ENCODE assay signal across 30 mouse cellular contexts in the genomic region with DNA sequence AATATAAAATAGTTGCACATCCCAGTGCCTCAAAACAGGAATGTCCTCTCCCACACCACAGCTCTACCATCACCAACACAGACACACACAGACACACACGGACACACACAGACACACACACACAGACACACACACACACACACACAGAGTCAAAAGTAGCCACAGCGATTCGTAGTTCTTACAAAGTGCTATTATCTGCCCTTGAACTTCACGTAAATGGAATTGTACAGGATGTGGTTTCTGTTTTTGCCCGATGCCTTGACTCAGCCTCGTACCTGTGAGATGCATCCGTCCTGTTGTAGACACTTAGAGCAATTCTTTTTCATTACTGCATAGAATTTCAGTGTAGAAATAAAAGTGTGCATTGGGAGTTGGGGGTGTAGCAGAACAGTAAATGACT. TPM values are rescaled to one million over a fixed set of nuclear protein-coding genes. Genes with fewer than 3 reads are reported as not detected.
DNase-seq lines count a peak whose midpoint lies in the region; ATAC-seq lines count a peak whose summit lies in the region.
"Had no signal": no experiment of that assay in that cellular context is flagged by ENCODE, and none has a peak within 500 bp of the region (broad histone marks: within the 10 kb centered on the region; RNA-seq: fewer than 3 reads in every experiment).

No protein-coding gene starts in this region.

- H3K4me3 ChIP-seq in intestine, embryonic 15.5 days (replicated peaks): no peak overlapping the region
- H3K4me3 ChIP-seq: erythroblast, embryonic 14.5 days; forebrain, embryonic 13.5 days; heart, embryonic 12.5 days; hindbrain, embryonic 13.5 days; kidney, embryonic 15.5 days; layer of hippocampus, adult 2 months; liver, embryonic 12.5 days; megakaryocyte, embryonic 14.5 days; stomach, embryonic 15.5 days had no signal

- DNase-seq in CD4-positive helper T cell, adult 2 months (ENCODE audit: low read depth, low spot score): peak; percentile 76
- peak; percentile 29 to 53 for DNase-seq in CD8-positive naive resting alpha-beta T cell, adult 2 months (ENCODE audit: low read depth in 2 of 2, low spot score in 2 of 2)
- DNase-seq in naive thymus-derived CD4-positive, alpha-beta T cell, adult 2 months (ENCODE audit: low read depth): peak; percentile 83
- DNase-seq in thymus, postnatal 25 days: peak; percentile 31
- no peak for DNase-seq in heart, adult 11 months
- no peak for DNase-seq in adrenal gland, postnatal 25 days
- DNase-seq: adrenal gland, postnatal 14 days; cerebellum, adult 11-12 months; cerebellum, adult 9-11 months; gastrocnemius, postnatal 25 days; heart, adult 18-20 months; heart, postnatal 4 days; kidney, adult 18-20 months; kidney, postnatal 36 days; liver, postnatal 0 days; lung, postnatal 36 days; midbrain, embryonic 14.5 days; right cerebral cortex, postnatal 25 days had no signal

- ATAC-seq in intestine, embryonic 15.5 days: no peak
- ATAC-seq: forebrain, embryonic 13.5 days; liver, embryonic 12.5 days; liver, postnatal 0 days had no signal

- 90% methylated on average over 7 of the region's 7 CpGs for WGBS in intestine, embryonic 15.5 days

- no peak overlapping the region for H3K4me2 ChIP-seq in intestine, embryonic 15.5 days (replicated peaks)
- H3K4me2 ChIP-seq: forebrain, embryonic 13.5 days; heart, embryonic 12.5 days; hindbrain, embryonic 13.5 days; kidney, embryonic 15.5 days; liver, embryonic 12.5 days; stomach, embryonic 15.5 days had no signal

- no peak overlapping the region for H3K27ac ChIP-seq in intestine, embryonic 15.5 days
- H3K27ac ChIP-seq: forebrain, embryonic 13.5 days; hindbrain, embryonic 13.5 days; kidney, embryonic 15.5 days; layer of hippocampus, adult 2 months; liver, embryonic 12.5 days; stomach, embryonic 15.5 days had no signal

- H3K36me3 ChIP-seq in intestine, embryonic 15.5 days: no peaks in the 10 kb centered on the region
- H3K36me3 ChIP-seq: G1E; heart, embryonic 12.5 days; hindbrain, embryonic 13.5 days; kidney, embryonic 15.5 days; liver, embryonic 12.5 days; stomach, embryonic 15.5 days had no signal

- no peaks in the 10 kb centered on the region for H3K27me3 ChIP-seq in intestine, embryonic 15.5 days (replicated peaks)
- H3K27me3 ChIP-seq: forebrain, embryonic 13.5 days; heart, embryonic 12.5 days; stomach, embryonic 15.5 days had no signal

- no peak overlapping the region for H3K9ac ChIP-seq in intestine, embryonic 15.5 days
- H3K9ac ChIP-seq: forebrain, embryonic 13.5 days; heart, embryonic 12.5 days; hindbrain, embryonic 13.5 days; kidney, embryonic 15.5 days; liver, embryonic 12.5 days; liver, postnatal 0 days; stomach, embryonic 15.5 days had no signal

- H3K9me3 ChIP-seq in intestine, embryonic 15.5 days: no peaks in the 10 kb centered on the region
- H3K9me3 ChIP-seq: forebrain, embryonic 13.5 days; G1E; heart, embryonic 12.5 days; hindbrain, embryonic 13.5 days; kidney, embryonic 15.5 days; liver, embryonic 12.5 days; megakaryocyte, embryonic 14.5 days; stomach, embryonic 15.5 days had no signal

- H3K4me1 ChIP-seq in intestine, embryonic 15.5 days (replicated peaks): peaks cover 3% of the 10 kb centered on the region; the same call in 1 of the 2 replicates
- H3K4me1 ChIP-seq: heart, embryonic 12.5 days; liver, embryonic 12.5 days; stomach, embryonic 15.5 days had no signal

RNA-seq across cellular contexts. Expression of a gene that starts 3.3 kb away (rescaled TPM):
- 1.5 and 2.1 TPM in 2 replicates for polyA plus RNA-seq in intestine, embryonic 15.5 days (2015; fragmentation: Nextera tagmentation; extraction: Ambion mirVana)
- 1.4 and 1.9 TPM in 2 replicates for total RNA-seq in adrenal gland, postnatal 25 days (2021)
- total RNA-seq: monocyte, adult 5-6 weeks had no signal

RNA-seq across cellular contexts. Expression of a gene that starts 31.3 kb away (rescaled TPM):
- polyA plus RNA-seq in intestine, embryonic 15.5 days (2015; fragmentation: Nextera tagmentation; extraction: Ambion mirVana): 43.0 and 47.5 TPM in 2 replicates
- 138 and 144 TPM in 2 replicates for total RNA-seq in adrenal gland, postnatal 25 days (2021)

Comparison
In these comparisons a context has a peak if more than half of its experiments do, and no peak if none do; other contexts are left out.
1. DNase-seq: peak in CD4-positive helper T cell, adult 2 months (single experiment), CD8-positive naive resting alpha-beta T cell, adult 2 months (2 of 2), naive thymus-derived CD4-positive, alpha-beta T cell, adult 2 months (single experiment) and thymus, postnatal 25 days (single experiment); none in heart, adult 11 months (single experiment) and adrenal gland, postnatal 25 days (single experiment).